Mouse (Mus musculus): ENCODE measurements around the gene Akr1b8.
"Not testable (repeated sequence)": the region's sequence is repeated elsewhere in the genome, so short reads cannot be mapped to it uniquely, and the experiment has no call there.

The Akr1b8 gene

DNA sequence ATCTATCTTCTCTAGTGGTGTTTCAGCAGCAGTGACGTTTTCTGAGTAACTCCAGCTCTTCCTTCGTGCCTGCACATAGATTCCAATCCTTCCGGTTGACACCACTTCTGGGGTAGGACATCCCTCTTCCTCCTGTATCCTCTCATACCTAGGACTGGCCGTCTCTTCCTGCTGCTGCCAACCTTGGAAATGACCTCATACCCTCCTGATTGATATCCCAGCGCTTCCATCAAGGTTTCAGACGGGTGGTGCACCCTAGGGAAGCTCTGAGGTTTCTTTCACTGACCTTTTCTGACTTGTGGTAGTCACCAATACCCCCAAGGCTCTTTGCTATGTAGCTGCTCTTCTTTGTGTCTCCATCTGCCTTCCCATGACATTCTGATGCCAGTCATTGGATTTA, 44.5 kb downstream of the Akr1b8 start:
- TF ChIP-seq NANOG (IDR thresholded peaks at IDR 0.05; ENCODE audit: borderline replicate concordance, low read length): no peak
- no peak for TF ChIP-seq CTCF (conservative IDR thresholded peaks at IDR 0.05; ENCODE audit: low read length)
- no peak for TF ChIP-seq POU5F1 (IDR thresholded peaks at IDR 0.05; ENCODE audit: borderline replicate concordance, low read length)
- Histone ChIP-seq H3K9me3 (ENCODE audit: low read length) (no peaks in the 10 kb centered on the region; the same call in 1 of the 2 replicates), H3K36me3 (ENCODE audit: insufficient read depth, low read length) (peaks cover 30% of the 10 kb centered on the region), H3K4me1 (replicated peaks; ENCODE audit: low read depth, low read length) (peaks cover 32% of the 10 kb centered on the region), H3K27me3 (ENCODE audit: insufficient read depth, low read length) (no peaks in the 10 kb centered on the region), H3K4me3 (replicated peaks; ENCODE audit: low read length) (no peak overlapping the region)

DNA sequence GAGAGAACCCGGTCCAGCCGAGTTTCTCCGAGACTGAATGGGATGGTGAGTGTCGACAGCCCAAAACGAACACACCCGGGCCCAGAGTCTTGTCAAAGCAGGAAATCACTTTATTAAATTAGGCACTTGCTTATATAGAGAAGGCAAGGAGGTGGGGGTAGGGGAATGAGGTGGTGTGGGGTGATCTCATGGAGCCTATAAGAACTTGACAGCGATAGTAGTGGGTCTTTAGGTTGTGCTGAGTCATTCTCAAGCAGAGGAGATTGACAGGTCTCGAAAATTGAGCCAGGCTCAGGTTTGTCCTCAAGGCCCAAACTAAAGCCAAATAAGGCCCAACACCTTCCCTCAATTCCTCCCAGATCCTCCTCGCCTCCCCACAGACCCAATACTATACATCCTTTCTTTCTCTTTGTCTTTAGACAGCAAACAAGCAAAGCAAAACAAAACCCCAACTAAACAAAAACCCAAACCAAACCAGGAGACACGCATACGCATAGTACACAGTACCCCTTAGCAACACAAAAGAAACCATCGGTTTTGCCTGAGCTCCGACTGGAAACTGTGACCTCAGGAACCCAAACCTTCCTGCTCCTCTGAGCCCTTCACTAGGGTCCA, 45.8 kb downstream of the Akr1b8 start:
- Histone ChIP-seq H3K4me1 (replicated peaks; ENCODE audit: low read depth, low read length) (peaks cover 32% of the 10 kb centered on the region), H3K36me3 (ENCODE audit: insufficient read depth, low read length) (peaks cover 18% of the 10 kb centered on the region; the same call in 1 of the 2 replicates), H3K4me3 (replicated peaks; ENCODE audit: low read length) (no peak overlapping the region), H3K9me3 (ENCODE audit: low read length) (peaks cover 1% of the 10 kb centered on the region; the same call in 1 of the 2 replicates), H3K27me3 (ENCODE audit: insufficient read depth, low read length) (no peaks in the 10 kb centered on the region)
- no peak for TF ChIP-seq CTCF (conservative IDR thresholded peaks at IDR 0.05; ENCODE audit: low read length)

DNA sequence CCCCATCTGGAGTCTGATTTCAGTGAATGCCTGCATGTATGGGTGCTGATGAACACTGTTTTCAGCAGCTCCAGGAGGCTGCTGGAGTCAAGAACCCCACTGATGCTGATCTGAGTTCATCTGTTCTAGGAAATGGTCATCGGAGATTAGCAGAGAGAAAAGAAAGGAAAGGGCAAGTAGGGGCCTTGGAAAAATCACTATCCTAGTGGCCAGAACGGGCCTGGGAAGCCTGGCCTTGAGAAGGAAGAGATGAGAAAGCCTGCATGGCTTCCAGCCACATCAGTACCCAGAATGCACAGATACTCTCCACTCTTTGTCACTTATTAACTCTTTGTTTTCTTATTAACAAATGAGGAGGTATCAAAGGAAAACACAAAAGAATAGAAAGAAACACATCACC, 46.8 kb downstream of the Akr1b8 start:
- H3K4me1 ChIP-seq (replicated peaks; ENCODE audit: low read depth, low read length): peaks cover 32% of the 10 kb centered on the region
- H3K4me3 ChIP-seq (replicated peaks; ENCODE audit: low read length): no peak overlapping the region
- H3K27me3 ChIP-seq (ENCODE audit: insufficient read depth, low read length): no peaks in the 10 kb centered on the region
- H3K36me3 ChIP-seq (ENCODE audit: insufficient read depth, low read length): peaks cover 18% of the 10 kb centered on the region; the same call in 1 of the 2 replicates
- H3K9me3 ChIP-seq (ENCODE audit: low read length): peaks cover 9% of the 10 kb centered on the region
- TF ChIP-seq CTCF (conservative IDR thresholded peaks at IDR 0.05; ENCODE audit: low read length): no peak
- TF ChIP-seq POU5F1 (IDR thresholded peaks at IDR 0.05; ENCODE audit: borderline replicate concordance, low read length): no peak
- no peak for TF ChIP-seq NANOG (IDR thresholded peaks at IDR 0.05; ENCODE audit: borderline replicate concordance, low read length)

DNA sequence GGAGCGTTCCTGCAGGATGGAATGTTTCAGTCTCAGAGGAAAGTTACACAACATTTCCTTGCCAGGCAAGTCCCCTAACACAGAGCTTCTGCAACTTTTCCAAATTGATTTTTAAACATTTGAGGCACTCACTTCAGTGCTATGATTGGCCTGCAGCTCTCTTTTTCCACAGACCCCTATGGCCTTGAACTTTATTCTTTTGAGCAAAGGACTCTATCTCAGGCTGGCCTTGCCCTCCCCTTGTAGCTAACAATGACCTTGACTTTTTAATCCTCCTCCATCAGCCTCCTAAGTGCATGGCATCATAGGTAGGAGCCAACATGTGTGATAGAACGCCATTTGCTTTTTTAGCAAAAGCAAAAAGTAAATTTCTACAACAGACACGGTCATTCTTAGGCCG, 52.8 kb downstream of the Akr1b8 start:
- Histone ChIP-seq H3K27me3 (ENCODE audit: insufficient read depth, low read length) (no peaks in the 10 kb centered on the region), H3K4me3 (replicated peaks; ENCODE audit: low read length) (no peak overlapping the region), H3K9me3 (ENCODE audit: low read length) (peaks cover 26% of the 10 kb centered on the region), H3K4me1 (replicated peaks; ENCODE audit: low read depth, low read length) (no peaks in the 10 kb centered on the region), H3K36me3 (ENCODE audit: insufficient read depth, low read length) (no peaks in the 10 kb centered on the region)
- no peak for TF ChIP-seq NANOG (IDR thresholded peaks at IDR 0.05; ENCODE audit: borderline replicate concordance, low read length)
- no peak for TF ChIP-seq POU5F1 (IDR thresholded peaks at IDR 0.05; ENCODE audit: borderline replicate concordance, low read length)
- no peak for TF ChIP-seq CTCF (conservative IDR thresholded peaks at IDR 0.05; ENCODE audit: low read length)

DNA sequence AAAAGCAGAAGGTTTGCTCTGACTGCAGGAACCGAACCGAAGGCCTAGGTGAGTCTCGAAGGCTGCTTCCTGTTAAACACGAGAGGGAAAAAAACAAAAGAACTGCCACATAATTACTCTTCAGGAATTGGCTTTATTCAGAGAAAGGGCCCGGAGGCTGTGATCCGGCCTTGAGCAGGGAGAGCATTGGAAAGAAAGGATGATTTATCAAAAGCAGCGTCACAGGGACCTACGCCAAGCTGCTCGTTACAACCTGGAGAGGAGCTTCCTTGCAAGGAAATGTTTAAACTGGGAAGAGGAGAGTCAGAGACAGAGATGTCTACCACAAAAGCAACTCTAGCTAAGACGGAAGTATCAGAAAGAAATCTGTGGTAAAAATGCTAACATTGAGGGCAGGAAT, 53.5 kb downstream of the Akr1b8 start:
- Histone ChIP-seq H3K4me1 (replicated peaks; ENCODE audit: low read depth, low read length) (no peaks in the 10 kb centered on the region), H3K27me3 (ENCODE audit: insufficient read depth, low read length) (no peaks in the 10 kb centered on the region), H3K36me3 (ENCODE audit: insufficient read depth, low read length) (no peaks in the 10 kb centered on the region), H3K9me3 (ENCODE audit: low read length) (peaks cover 26% of the 10 kb centered on the region), H3K4me3 (replicated peaks; ENCODE audit: low read length) (no peak overlapping the region)
- no peak for TF ChIP-seq POU5F1 (IDR thresholded peaks at IDR 0.05; ENCODE audit: borderline replicate concordance, low read length)
- no peak for TF ChIP-seq NANOG (IDR thresholded peaks at IDR 0.05; ENCODE audit: borderline replicate concordance, low read length)
- TF ChIP-seq CTCF (conservative IDR thresholded peaks at IDR 0.05; ENCODE audit: low read length): no peak

DNA sequence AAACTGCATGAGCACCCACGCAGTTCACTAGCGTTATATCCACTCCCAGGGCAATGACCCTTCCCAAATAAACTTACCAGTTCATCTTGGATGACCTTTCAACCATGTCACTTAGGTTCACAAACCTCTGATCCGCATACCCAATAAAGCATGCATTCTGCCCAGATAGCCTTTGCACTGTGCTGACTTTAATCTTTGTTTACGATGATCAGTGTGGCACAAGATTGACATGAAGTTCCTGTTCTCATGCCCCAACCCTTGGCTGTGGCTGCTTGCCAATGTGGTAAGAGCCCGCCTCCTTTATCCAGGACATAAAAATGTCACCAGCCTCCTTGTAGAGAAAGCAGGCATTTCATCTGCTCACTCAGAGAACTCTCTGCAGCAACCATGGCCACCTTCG, 58.1 kb downstream of the Akr1b8 start, which contains the start of gene Akr1b7:
Akr1b7 (plus strand) TSS at position 312 of the 400 bp plus-strand sequence.
- Histone ChIP-seq H3K9me3 (ENCODE audit: low read length) (0 out of 2 replicates have a peak, but pooled peaks cover 5% of the 10 kb centered on the region), H3K4me3 (replicated peaks; ENCODE audit: low read length) (no peak within 1 kb of the TSS), H3K27me3 (ENCODE audit: insufficient read depth, low read length) (no peaks in the 10 kb centered on the region), H3K36me3 (ENCODE audit: insufficient read depth, low read length) (no peaks in the 10 kb centered on the region), H3K4me1 (replicated peaks; ENCODE audit: low read depth, low read length) (peaks cover 8% of the 10 kb centered on the region; the same call in 1 of the 2 replicates)
- no peak for TF ChIP-seq CTCF (conservative IDR thresholded peaks at IDR 0.05; ENCODE audit: low read length)
- no peak for TF ChIP-seq NANOG (IDR thresholded peaks at IDR 0.05; ENCODE audit: borderline replicate concordance, low read length)
- no peak for TF ChIP-seq POU5F1 (IDR thresholded peaks at IDR 0.05; ENCODE audit: borderline replicate concordance, low read length)

DNA sequence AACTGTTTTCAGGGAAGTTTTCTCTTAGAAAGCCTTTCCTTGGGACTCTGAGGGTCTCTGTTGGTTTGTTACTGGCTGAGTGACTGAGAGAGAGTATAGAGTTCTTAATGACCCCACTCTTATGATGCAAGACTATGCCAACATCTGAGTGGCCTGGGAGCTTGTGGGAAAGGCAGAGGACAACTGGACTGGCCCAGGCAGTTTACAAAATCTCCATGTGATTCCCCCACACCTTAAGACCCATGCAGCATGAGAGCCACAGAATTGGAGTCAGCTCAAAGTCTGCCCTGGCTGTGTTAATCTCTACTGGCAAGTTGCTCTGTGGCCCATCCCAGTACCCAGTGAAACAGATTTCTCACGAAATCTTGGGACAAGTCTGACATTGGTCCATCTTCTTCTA, 58.8 kb downstream of the Akr1b8 start:
- peaks cover 8% of the 10 kb centered on the region; the same call in 1 of the 2 replicates for H3K4me1 ChIP-seq (replicated peaks; ENCODE audit: low read depth, low read length)
- H3K27me3 ChIP-seq (ENCODE audit: insufficient read depth, low read length): no peaks in the 10 kb centered on the region
- no peaks in the 10 kb centered on the region for H3K36me3 ChIP-seq (ENCODE audit: insufficient read depth, low read length)
- 0 out of 2 replicates have a peak, but pooled peaks cover 5% of the 10 kb centered on the region for H3K9me3 ChIP-seq (ENCODE audit: low read length)
- no peak for TF ChIP-seq POU5F1 (IDR thresholded peaks at IDR 0.05; ENCODE audit: borderline replicate concordance, low read length)
- no peak for TF ChIP-seq NANOG (IDR thresholded peaks at IDR 0.05; ENCODE audit: borderline replicate concordance, low read length)
- no peak for TF ChIP-seq CTCF (conservative IDR thresholded peaks at IDR 0.05; ENCODE audit: low read length)
- no peak overlapping the region for H3K4me3 ChIP-seq (replicated peaks; ENCODE audit: low read length)

DNA sequence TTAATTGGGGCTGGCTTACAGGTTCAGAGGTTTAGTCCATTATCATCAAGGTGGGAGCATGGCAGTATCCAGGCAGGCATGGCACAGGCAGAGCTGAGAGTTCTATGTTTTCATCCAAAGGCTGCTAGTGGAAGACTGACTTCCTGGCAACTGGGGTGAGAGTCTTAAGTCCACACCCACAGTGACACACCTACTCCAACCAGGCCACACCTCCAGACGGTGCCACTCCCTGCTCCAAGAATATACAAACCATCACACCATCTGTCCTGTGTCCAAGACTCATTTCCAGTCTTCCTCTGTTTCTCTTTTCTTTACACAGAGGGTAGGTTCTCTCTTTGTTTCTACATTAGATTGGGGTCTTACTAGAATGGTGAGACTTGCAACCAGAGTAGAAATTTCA, 59.5 kb downstream of the Akr1b8 start:
- not testable (repeated sequence) for H3K27me3 ChIP-seq (ENCODE audit: insufficient read depth, low read length); H3K4me3 ChIP-seq (replicated peaks; ENCODE audit: low read length); H3K36me3 ChIP-seq (ENCODE audit: insufficient read depth, low read length); H3K4me1 ChIP-seq (replicated peaks; ENCODE audit: low read depth, low read length); H3K9me3 ChIP-seq (ENCODE audit: low read length)

DNA sequence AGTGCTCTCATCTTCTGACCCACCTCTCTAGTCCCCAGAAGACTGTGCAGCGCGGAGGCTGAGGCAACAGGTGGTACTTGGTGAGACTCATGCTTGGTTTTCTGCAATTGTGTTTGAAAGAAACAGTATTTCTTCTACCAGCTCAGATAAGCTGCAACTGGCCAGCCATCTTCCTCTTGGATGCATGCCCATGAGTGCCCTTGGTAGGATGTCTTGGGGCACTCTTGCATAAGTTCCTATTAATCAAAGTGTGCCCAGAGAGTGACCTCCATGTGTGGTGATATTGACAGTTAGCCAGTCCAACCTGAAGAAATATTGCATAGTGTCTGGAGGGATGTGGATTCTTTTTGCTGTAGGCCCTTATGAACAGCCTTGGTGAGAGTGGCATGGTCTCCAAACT, 62.6 kb downstream of the Akr1b8 start:
- TF ChIP-seq NANOG (IDR thresholded peaks at IDR 0.05; ENCODE audit: borderline replicate concordance, low read length) (no peak), POU5F1 (IDR thresholded peaks at IDR 0.05; ENCODE audit: borderline replicate concordance, low read length) (no peak), CTCF (conservative IDR thresholded peaks at IDR 0.05; ENCODE audit: low read length) (no peak)
- no peak overlapping the region for H3K4me3 ChIP-seq (replicated peaks; ENCODE audit: low read length)
- peaks cover 3% of the 10 kb centered on the region for H3K27me3 ChIP-seq (ENCODE audit: insufficient read depth, low read length)
- H3K4me1 ChIP-seq (replicated peaks; ENCODE audit: low read depth, low read length): peaks cover 8% of the 10 kb centered on the region; the same call in 1 of the 2 replicates
- H3K36me3 ChIP-seq (ENCODE audit: insufficient read depth, low read length): no peaks in the 10 kb centered on the region
- no peaks in the 10 kb centered on the region for H3K9me3 ChIP-seq (ENCODE audit: low read length)

Data from E14TG2a.4 (cell line).